ENCODE assay signal across 14 mouse cellular contexts in the genomic region with DNA sequence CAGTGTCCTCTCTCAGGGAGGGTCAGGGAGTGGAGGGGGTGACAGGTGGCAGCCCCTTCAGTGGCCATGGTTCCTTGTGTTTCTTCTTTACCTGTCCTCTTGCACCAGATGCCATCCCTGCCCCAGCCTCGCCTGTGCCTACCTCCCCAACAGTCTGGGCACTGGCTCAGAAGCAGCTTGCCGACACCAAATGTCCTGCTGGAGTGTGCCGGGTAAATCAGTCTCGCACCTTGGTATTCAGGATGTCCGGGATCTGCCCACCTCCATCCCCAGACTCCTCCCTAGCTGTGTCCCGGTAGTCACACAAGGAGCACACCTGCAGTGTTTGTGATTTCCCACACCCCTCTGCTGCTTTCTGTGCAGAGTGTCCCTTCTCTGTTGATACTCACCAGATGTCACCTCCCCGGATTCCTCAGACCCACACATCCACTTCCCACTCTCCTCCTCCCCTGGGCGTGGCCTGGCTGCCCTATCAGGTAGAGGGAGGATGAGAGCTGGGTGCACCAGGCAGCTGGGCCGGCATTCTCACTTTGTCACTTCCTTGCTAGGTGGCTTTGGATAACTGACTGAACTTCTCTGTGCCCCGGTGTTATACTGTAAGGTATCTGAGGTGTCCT. TPM values are rescaled to one million over a fixed set of nuclear protein-coding genes. Genes with fewer than 3 reads are reported as not detected.
DNase-seq lines count a peak whose midpoint lies in the region; ATAC-seq lines count a peak whose summit lies in the region.
"Had no signal": no experiment of that assay in that cellular context is flagged by ENCODE, and none has a peak within 500 bp of the region (broad histone marks: within the 10 kb centered on the region; RNA-seq: fewer than 3 reads in every experiment).

No protein-coding gene starts in this region.

- peak; percentile 30 to 55 for DNase-seq in kidney, postnatal 36 days
- no peak for DNase-seq in kidney, postnatal 14 days
- peak; percentile 72 for DNase-seq in brain, adult 2 months (ENCODE audit: low read depth, low spot score)
- peak; percentile 43 to 61 for DNase-seq in cerebellum, postnatal 36 days
- DNase-seq in T-cell, adult 2 months (ENCODE audit: low spot score) = no peak
- DNase-seq in heart, postnatal 36 days = no peak
- DNase-seq: layer of hippocampus, adult 9-11 months; lung, adult 18-20 months; retina, postnatal 1 day had no signal

- peaks cover 53% of the 10 kb centered on the region for H3K36me3 ChIP-seq in stomach, embryonic 15.5 days

- no peak overlapping the region for H3K4me2 ChIP-seq in stomach, embryonic 15.5 days
- H3K4me2 ChIP-seq: heart, embryonic 15.5 days; hindbrain, embryonic 14.5 days; kidney, embryonic 15.5 days had no signal

- no peak overlapping the region for H3K4me3 ChIP-seq in stomach, embryonic 15.5 days (replicated peaks)
- H3K4me3 ChIP-seq: heart, embryonic 15.5 days; kidney, embryonic 15.5 days had no signal

- ATAC-seq in stomach, embryonic 15.5 days (ENCODE audit: insufficient read depth, low FRiP score, low read depth) = 0 out of 2 replicates have a peak, but pooled peaks have one; percentile 38

- WGBS in stomach, embryonic 15.5 days = 55% methylated on average over 10 of the region's 10 CpGs

- H3K4me1 ChIP-seq in stomach, embryonic 15.5 days = no peaks in the 10 kb centered on the region
- H3K4me1 ChIP-seq: kidney, embryonic 15.5 days had no signal

- intact Hi-C loops in heart, postnatal 36 days (cut with DNase I) = no loop called here

- no peaks in the 10 kb centered on the region for H3K27me3 ChIP-seq in stomach, embryonic 15.5 days (replicated peaks)
- H3K27me3 ChIP-seq: heart, embryonic 15.5 days; kidney, embryonic 15.5 days had no signal

- H3K9me3 ChIP-seq in stomach, embryonic 15.5 days = no peaks in the 10 kb centered on the region
- H3K9me3 ChIP-seq: heart, embryonic 15.5 days; kidney, embryonic 15.5 days had no signal

- H3K27ac ChIP-seq in stomach, embryonic 15.5 days = no peak overlapping the region
- H3K27ac ChIP-seq: heart, embryonic 15.5 days; hindbrain, embryonic 14.5 days; kidney, embryonic 15.5 days; macrophage had no signal

- H3K9ac ChIP-seq in stomach, embryonic 15.5 days = no peak overlapping the region
- H3K9ac ChIP-seq: heart, embryonic 15.5 days; hindbrain, embryonic 14.5 days; kidney, embryonic 15.5 days had no signal

RNA-seq across cellular contexts. Expression of a gene that starts 7.1 kb away (rescaled TPM):
- polyA plus RNA-seq in stomach, embryonic 15.5 days (2015; fragmentation: Nextera tagmentation; extraction: Ambion mirVana) = 33.4 and 35.9 TPM in 2 replicates
- total RNA-seq in heart, postnatal 36 days (2021) = 10 to 100 TPM; 43.8 to 49.7 TPM

RNA-seq across cellular contexts. Expression of a gene that starts 35.9 kb away (rescaled TPM):
- 10.5 and 13.0 TPM in 2 replicates for polyA plus RNA-seq in stomach, embryonic 15.5 days (2015; fragmentation: Nextera tagmentation; extraction: Ambion mirVana)
- 1 to 10 TPM; 1.8 to 2.4 TPM for total RNA-seq in heart, postnatal 36 days (2021)

Comparison
In these comparisons a context has a peak if more than half of its experiments do, and no peak if none do; other contexts are left out.
1. DNase-seq: peak in kidney, postnatal 36 days (2 of 2), brain, adult 2 months (single experiment) and cerebellum, postnatal 36 days (2 of 2); none in kidney, postnatal 14 days (single experiment), T-cell, adult 2 months (single experiment) and heart, postnatal 36 days (0 of 2).